Mouse (Mus musculus) A20 (cell line): ENCODE measurements around the gene Hist1h1b.
A peak's percentile ranks its signal among the peaks of the same experiment; 100 is the strongest.

ENCODE experiments used
- DNase-seq: peaks from one replicate; pipeline ENCODE4 v3.0.0-alpha.2; 2011; ENCODE audit warnings: low read depth, low spot score

Hist1h1b gene

DNA sequence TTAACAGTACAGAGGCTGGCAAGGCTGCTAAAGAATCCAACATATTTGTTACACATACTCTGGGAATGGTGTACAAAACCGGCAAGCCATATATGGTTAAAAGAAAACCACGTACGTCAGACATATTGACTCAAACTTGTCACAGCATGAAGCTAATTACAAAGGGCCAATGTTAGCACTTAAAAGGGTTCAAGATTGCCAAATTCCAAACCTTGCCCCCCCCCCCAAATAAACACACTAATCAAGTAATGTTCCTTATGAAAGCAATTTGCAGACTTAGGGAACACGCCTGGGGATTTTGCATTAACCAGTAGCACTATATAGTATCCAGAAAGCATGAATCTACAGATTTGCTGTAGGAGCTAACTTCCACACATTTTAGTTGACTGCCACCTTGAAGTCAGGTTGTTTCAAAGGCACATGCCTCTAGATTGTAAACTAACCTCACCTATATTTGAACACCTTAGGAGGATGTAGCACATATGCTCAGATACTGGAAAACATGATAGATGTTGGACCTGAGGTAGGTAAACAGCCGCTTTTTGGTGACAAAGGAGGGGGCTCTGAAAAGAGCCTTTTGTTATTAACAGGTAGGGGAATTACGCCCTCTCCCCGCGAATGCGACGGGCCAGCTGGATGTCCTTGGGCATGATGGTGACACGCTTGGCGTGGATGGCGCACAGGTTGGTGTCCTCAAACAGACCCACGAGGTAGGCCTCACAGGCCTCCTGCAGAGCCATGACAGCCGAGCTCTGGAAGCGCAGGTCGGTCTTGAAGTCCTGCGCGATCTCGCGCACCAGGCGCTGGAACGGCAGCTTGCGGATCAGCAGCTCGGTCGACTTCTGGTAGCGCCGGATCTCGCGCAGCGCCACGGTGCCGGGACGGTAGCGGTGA is 2.2 kb upstream of the Hist1h1b start:
- DNase-seq: peak; percentile 79

DNA sequence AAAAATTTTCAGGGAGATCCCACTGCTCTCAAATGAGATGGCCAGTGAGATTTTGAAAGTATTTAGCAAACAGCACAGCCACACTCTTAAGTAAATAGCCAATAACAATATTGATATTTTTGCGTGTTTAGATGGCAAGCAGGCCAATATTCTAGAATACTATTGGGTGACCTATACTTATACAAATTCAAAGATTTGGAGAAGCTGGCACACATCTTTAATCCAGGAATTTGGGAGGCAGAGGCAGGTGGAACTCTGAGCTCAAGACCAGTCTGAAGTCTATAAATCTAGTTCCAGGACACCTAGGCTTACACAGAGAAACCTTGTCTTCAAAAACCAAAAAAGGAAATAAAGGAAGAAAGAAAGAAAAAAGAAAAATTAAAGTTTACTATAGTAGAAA is 1.2 kb upstream of the Hist1h1b start:
- DNase-seq: peak; percentile 32

- DNase-seq: peak; percentile 67
Observed at GRCm38 (mm10) chr13:21781021-21781555, 663 bp upstream of the Hist1h1b start.

DNA sequence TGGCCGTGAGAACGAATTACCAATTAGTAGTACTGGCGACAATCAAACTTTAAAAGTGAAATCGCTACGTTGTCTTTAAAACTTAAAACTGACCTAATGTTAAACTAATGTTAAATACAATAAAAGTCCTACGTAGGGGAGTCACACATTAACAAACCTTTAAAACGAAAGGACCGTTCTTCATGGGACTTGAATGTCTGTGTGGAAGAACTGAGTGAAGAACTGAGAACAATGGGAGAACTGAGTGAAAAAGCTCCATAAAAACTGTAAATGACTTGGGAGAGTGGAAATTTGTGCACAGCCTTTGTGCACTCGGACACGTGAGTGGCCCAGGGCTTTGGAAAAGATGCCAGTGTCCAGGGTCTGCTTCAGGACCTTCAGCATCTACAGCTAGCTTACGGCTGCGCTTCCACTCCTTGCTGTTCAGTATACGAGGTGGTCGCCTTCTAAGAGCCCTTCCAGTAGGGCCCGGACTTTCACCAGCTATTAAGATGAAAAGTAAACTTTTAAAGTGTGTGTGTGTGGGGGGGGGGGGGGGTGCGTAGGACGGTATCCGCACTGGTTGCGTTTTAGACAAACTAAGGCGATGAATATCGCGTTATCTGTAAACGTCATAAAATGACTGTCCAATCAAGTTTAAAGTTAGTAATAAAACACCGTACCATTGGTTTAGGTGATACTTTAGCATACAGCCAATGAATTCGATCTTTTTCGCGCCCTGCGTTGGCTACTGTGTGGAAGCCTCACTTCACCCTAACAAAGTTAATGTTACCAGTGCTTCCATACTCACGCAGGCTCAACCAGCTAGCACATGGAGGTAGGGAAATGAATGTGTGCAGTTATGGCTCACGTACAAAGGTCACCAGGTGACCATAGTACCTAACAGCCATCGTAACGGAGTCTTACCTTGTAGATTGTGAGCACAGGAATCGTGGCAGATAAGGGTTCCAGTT is 1.3 kb downstream of the Hist1h1b start:
- peak; percentile 92 for DNase-seq

- peak; percentile 51 for DNase-seq
Observed at GRCm38 (mm10) chr13:21755707-21756106, 24.7 kb downstream of the Hist1h1b start.

- DNase-seq: peak; percentile 76
Observed at GRCm38 (mm10) chr13:21754294-21755001, 26.0 kb downstream of the Hist1h1b start.

- DNase-seq: peak; percentile 95
Observed at GRCm38 (mm10) chr13:21753524-21754285, 26.7 kb downstream of the Hist1h1b start, which contains the start of the genes Hist1h2ak and Hist1h2bn. TSS of gene Hist1h2ak (minus strand) at chr13:21753827. TSS of gene Hist1h2bn (plus strand) at chr13:21754123.

- DNase-seq: peak; percentile 77
Observed at GRCm38 (mm10) chr13:21753051-21753523, 27.3 kb downstream of the Hist1h1b start.

GRCm38 (mm10) chr13:21752356-21752755 is 28.1 kb downstream of the Hist1h1b start:
- peak; percentile 48 for DNase-seq

- DNase-seq: no peak
Observed at GRCm38 (mm10) chr13:21751827-21752226, 28.6 kb downstream of the Hist1h1b start.

- DNase-seq: peak; percentile 29
Observed at GRCm38 (mm10) chr13:21751417-21751816, 29.0 kb downstream of the Hist1h1b start.

GRCm38 (mm10) chr13:21750159-21751017 is 30.0 kb downstream of the Hist1h1b start, which contains the start of gene Hist1h4k:
TSS of gene Hist1h4k (minus strand) at chr13:21750505.
- peak; percentile 95 for DNase-seq

DNA sequence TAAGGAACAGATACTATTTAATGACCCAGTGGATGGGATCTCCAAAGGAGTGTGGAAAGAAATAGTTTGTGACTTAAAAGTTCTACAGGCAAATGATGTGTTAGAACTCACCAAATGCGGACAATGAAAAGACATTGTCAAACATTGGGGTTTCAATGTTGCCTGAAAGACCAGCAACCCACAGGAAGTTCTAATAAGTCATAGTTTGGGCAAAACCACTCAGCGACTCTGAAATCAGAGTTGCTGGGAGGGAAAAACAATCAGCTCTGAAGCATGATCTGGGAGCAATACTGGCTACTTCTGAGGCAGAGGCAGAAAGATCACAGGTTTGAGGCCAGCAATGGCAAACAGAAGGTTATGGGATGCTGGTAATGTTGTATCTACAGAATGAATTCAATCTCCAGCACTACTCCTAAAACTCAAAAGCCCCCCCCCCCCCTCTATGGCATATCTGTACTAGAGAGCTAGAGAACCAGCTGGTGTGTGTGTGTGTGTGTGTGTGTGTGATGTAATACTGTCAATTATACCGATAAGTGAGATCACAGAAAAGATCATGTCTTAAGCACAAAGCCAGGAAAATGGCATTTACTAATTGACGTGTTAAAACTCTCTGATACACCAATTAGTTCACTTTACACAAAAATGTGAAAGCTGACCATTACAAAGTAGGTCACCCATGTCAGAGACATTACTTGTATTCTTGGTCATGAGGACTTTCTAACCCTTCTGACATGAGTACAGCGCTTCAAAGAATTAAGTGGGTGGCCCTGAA is 30.9 kb downstream of the Hist1h1b start:
- peak; percentile 72 for DNase-seq

GRCm38 (mm10) chr13:21745006-21745405 is 35.4 kb downstream of the Hist1h1b start:
- DNase-seq: no peak

DNA sequence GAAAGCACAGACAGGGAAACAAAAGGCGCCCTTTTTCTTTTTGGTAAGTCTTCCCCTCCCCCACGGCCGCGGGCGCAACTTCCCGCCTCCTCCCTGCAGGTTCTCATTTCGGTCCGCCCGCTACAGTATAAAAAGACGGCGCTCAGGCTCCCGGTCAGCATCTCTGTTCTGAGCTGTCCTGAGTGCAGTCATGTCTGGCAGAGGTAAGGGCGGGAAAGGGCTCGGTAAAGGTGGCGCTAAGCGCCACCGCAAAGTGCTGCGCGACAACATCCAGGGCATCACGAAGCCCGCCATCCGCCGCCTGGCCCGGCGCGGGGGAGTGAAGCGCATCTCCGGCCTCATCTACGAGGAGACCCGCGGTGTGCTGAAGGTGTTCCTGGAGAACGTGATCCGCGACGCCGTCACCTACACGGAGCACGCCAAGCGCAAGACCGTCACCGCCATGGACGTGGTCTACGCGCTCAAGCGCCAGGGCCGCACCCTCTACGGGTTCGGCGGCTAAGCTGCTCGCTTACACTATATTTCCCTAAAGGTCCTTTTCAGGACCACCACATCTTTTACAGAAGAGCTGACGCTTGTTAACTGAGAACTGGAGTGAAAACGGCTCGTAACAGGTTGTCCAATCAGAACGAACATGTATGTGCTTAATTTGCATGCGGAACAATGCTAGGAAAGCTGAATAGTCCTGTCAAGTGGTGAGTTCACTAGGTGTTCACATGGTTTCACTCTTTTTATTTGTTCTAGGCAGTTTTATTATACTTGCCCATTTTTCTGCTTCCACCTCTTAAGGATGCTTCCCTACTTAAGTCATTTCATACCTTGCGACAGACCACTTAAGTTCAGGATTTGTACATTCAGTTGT is 45.3 kb downstream of the Hist1h1b start, which contains the start of gene Hist1h4j:
Hist1h4j (plus strand) TSS at position 159 of the 862 bp plus-strand sequence.
- DNase-seq: peak; percentile 94

DNA sequence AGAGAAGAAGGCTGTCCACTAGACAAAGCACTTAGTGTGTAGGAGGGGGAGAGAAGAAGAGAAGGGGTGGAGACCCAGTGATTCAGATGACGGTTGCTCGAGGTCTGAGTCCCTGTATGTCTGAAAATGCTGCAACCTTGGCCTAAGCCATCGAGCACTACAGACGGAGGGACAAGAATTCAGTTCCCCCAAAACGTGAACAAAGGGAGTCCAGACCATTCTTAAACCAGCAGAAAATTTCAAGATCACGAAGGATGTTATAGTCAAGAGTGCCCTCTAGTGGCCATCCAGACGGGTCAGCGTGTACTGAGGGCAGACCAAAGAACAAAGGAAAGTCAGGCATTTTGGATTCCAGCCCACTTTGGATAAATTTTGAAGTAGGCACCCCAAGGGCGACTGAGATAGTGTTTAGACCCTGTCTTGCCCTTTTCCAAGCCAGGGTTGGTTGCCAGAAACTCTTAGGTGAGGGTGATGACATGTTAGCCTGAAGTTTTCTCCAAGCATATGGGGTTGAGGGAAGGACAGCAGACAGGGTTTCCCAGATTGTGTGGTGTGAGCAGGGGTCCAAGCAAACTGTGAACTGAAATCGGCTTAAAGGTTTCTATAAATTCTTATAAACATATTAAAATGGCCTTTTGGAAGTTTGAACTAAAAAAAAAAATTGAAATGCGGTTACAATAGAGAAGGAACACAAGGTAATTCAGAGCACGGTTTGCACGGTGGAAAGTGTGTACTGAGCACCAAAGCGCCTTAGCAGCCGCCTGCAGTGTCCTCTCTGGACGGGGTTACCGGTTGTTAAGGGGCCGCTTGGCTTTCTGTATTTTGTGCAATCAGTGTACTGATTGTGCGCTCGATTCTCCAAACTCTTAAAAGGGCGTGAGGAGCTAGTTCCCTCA is 46.2 kb downstream of the Hist1h1b start:
- peak; percentile 90 for DNase-seq
